Mouse (Mus musculus) urinary bladder, postnatal 14 days (tissue): Measurements from ENCODE around the gene Tcf7l2.
A peak's percentile ranks its signal among the peaks of the same experiment; 100 is the strongest.

Source experiments
- DNase-seq: peaks from one replicate; pipeline ENCODE4 v3.0.0; 2021; ENCODE audit warnings: low spot score

Gene Tcf7l2

DNA sequence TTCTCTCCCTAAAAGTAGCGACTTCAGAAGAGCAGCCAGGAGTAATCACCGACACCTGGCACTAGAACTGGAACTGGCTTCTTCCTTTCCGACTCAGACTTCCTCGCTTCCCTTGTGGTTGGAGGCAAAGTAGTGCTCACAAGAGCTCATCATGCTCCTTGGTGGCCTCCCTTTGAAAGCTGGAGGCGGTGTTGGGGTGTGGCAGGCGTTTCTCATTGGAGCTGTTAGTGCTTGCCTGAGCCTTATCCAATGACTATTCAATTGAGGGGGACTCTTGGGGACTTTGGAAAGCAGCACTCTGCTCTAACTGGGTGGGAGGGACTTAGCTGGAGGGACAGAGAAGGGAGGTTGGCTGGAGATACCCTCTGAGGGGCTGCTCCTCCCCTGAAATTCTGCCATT is 9.1 kb upstream of the Tcf7l2 start:
- DNase-seq: no peak

DNA sequence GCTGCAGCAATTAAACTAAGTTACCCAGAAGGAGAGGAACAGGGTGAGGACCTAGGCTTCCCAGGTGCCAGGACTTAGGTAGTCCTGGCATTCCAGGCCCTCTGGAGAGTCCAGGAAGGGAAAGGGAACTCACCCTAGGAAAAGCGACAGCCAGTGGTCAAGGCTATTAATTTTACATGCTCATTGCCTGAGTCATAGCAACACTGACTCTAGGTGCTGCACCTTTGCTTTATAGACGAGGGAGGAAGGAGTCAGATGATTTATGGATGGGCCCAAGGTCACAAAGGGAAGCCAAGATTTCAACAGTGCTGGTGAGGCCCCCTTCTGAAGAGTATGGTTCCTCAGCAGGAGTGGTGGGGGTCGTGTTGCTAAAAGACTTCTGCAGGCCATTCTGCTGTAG is 8.6 kb upstream of the Tcf7l2 start:
- DNase-seq: no peak

DNA sequence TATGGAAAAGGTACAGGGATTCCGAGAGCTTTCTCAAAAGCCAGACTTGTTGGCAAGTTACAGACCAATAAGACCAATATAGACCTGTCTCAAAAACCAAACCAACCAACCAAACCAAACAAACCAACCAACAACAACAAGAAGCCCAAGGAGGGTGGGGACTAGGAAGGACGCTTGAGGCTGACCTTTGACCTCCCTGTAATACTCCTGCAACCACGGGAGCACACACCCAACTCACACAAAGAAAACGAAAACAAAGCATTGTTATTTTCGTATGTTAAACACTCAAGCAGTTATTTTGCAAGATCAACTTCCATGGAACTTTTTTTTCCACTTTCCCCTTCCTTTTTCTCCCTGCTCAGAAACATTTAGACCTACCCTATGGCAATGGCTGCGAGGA is 5.6 kb upstream of the Tcf7l2 start:
- no peak for DNase-seq

DNA sequence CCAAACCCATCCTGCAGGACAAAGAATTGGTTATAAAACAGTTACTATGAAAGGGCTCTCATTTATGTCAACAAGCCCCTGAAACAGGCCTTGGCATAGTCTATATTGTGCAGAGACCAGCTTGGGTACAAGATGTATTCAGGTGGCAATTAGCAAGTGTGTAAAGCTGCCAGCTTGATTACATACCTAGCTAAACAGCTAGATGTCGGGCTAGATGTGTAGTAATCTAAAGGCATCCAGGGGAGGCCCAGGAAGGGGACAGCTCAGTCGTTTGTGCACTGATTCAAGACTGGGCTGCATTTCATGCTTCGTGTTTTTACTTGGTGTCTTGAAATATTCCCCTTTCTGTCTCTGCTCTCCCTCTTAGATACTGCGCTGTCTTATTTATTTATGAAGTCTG is 1.9 kb upstream of the Tcf7l2 start:
- no peak for DNase-seq

DNA sequence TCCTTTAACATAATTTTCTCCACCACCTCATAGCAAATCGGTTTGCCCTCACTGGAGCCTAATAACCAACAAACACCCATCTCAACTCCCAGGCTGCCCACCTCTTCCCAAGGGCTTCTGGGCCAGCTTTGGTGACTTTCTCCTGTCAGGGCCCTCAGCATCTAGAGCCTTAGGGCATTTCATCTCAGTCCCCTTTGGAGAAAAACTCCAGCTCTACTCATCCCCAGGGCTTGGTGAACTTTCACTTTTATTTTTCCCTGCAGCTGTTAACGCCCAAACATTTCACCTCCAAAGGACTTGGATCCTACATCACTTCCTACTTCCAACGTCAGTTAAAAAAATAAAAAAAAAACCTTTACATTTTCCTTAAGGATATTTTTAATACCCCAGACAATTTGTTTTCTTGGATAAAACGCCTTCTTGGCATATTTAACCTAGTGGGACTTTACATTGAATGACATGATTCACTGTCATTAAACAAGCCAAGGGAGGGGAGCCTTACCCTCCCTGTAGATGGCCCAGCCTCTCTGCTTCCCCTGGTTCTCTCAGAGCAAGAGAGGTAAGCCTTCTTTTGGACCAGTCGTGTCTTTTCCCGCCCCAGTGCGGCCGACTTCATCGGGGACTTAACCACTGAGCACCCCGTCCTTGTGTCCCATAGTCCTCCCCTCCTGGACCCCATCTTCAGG is 724 bp upstream of the Tcf7l2 start:
- no peak for DNase-seq

- peak; percentile 48 for DNase-seq
Measured at GRCm38 (mm10) chr19:55742386-55743000, 873 bp downstream of the Tcf7l2 start.

DNA sequence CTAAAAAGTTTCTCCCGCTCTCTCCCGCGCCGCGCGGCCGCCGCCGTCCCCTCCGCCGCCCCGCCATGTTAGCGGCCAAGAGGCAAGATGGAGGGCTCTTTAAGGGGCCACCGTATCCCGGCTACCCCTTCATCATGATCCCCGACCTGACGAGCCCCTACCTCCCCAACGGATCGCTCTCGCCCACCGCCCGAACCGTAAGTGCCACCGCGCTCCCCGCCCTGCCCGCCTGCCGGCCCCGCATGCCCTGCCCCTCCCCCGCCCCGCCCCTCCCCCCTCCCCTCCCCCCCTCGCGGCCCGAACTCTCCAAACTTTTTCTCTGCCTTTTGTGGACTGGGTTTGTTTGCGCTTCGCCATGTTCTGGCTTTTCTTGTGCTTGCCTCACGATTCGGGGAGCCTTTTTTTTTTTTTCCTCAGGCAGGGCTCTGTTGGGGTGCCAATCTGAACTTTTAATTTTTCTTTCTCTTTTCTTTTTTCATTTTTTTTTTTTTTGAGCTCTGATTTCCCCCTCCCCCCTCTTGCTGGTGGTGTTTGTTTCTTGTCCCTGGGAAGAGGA is 1.5 kb downstream of the Tcf7l2 start:
- DNase-seq: peak; percentile 53

GRCm38 (mm10) chr19:55743557-55744441 is 2.2 kb downstream of the Tcf7l2 start:
- DNase-seq: peak; percentile 76

DNA sequence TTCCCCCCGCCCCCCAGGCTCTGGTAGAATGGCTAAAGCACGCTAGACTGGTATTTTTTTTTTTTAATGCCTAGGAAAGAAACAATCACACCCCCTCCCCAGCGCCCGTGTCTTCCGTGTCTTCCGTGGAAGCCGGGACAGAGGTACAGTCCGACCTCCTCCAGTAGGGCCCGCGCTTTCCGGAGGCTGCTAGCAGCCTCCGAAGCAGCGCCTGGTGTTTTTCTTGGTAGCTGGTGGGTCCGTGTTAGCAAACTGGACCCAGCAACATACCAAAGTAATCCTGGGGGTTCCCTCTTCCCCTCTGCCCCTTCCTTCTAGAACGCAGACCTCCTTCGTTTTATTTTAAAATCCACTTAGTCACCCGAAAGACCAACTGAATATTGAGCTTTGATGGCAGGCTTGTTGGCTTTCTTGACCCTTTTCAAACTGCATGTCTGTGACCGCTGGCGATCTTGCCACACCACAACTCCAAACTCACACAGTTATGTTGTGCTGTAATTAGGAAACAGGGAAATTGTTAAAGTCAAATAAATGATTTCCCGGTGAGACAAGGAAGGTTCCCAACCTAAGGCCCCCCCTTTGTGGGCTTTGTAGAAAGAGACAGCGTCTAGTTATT is 3.1 kb downstream of the Tcf7l2 start:
- DNase-seq: peak; percentile 28

GRCm38 (mm10) chr19:55745192-55745578 is 3.6 kb downstream of the Tcf7l2 start:
- DNase-seq: no peak

DNA sequence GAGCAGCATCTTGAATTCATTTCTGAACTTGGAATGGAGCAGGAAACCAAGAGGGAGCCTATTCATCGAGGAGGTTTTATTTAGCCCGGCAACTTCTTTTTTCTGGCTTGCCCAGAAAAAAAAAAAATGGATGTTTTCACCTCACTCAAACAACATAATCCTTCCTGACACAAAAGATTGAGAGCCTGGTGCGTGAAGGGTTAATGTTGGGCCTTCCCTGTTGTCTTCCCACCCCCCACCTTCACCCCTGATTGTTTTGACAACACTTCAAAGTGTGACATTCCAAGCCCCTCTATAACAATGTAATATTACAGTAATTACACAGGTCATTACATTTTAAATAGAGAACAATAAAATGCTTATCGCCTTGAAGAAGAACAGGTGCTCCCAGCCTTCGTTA is 4.6 kb downstream of the Tcf7l2 start:
- DNase-seq: no peak

DNA sequence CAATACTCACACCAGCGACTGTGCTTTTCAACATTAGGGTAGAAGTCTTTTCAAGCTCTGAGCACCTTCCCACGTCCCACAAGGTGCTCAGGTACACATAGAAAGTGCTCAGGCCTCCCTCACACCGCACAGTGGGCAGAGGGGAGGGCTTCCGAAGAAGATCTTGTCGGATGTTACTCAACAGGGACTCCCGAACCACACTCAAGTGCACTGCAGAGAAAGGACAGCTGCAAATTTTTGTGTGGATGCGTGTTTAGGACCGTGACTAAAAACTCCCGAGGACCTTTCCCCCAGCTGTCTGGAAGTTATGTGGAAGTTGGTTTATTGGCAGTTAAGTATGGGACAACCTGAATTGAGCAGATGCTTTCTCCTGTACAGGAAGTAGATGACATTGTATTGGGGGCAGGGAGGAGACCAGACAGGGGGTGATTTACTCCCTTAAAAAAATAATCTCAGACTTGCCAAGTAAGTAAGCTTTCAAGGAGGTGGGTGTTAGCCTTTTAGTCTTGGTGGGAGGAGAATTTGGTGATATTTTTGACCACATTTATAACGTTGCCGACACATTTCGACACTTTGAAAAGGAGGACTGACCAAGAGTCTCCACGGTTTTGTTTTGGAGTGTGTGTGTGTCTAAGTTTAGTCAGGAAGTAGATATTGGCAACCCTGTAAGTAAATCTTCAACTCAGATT is 5.8 kb downstream of the Tcf7l2 start:
- DNase-seq: no peak

DNA sequence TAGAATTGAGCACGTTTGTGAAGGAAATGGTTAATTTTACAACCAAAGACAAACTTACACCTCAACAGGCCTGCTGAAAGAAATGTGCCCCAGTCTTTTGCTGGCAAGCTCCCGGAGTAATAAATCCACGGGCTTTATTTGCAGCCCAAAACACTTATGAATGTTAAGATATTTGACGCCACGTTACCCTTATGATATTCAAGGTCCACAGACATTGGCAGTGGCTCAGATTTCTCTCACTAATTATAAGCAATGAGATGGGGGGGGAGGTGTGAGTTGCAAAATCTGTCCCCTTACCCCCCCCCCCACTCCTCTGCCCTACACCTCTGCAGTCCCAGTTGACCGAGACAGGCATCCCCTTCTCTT is 6.3 kb downstream of the Tcf7l2 start:
- DNase-seq: no peak

- no peak for DNase-seq
Measured at GRCm38 (mm10) chr19:55748801-55749200, 7.2 kb downstream of the Tcf7l2 start.

- no peak for DNase-seq
Measured at GRCm38 (mm10) chr19:55749532-55749931, 7.9 kb downstream of the Tcf7l2 start.

DNA sequence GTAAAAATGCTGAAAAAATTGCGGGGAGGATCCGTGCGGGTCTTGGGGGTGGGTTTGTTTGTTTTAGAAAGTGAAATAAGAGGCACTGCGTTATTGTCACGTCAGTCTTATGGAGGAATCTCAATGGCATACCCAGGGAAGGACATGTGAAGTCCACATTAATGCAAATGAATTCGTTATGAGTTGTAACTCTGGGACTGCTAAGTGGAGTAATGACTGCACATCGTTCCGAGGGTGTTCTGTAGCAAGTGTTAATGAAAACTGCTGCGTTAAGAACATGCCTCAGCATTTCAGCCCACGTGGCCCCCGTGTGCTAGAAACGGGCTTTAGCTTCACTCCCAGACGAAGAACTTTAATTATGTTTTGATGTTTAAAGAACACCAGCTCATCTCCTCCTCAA is 8.4 kb downstream of the Tcf7l2 start:
- no peak for DNase-seq

GRCm38 (mm10) chr19:55750465-55750864 is 8.8 kb downstream of the Tcf7l2 start:
- no peak for DNase-seq

DNA sequence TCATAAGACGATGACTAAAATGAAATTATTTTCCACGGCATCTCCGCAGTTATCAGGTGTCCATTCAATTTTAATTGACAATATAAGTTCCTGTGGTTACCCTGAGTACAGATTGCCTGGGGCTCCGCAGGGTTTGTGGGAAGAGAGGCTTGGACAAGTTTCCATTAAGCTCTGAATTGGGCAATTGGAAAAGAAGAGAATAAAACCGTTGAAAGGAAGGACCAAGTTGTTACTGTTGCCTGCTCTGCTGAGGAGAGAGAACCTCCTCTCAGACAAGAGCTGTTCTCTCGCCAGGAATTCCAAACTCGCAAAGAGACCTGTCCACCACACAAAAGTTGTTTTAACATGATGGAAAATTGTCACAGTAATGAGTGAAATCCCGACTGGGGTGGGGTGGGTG is 11.2 kb downstream of the Tcf7l2 start:
- DNase-seq: no peak

DNA sequence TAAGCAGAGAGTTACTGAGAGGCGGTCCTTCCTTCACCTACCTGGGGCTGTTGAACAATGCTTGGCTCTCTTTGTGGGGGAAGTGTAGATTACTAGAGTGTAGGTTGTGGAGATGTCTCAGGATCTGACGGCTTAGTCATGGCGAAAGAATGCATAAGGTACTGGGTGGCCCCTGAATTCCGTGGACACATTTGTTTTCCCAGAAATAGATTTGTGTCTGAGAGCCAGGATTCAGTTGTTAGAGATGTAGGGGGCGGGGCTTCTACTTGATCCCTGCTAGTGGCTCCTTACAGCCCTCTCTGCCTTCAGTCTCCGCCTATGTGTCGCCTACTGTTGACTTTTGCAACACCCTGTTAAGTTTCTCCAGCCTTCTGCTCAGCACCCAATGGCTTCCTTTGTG is 12.7 kb downstream of the Tcf7l2 start:
- no peak for DNase-seq

DNA sequence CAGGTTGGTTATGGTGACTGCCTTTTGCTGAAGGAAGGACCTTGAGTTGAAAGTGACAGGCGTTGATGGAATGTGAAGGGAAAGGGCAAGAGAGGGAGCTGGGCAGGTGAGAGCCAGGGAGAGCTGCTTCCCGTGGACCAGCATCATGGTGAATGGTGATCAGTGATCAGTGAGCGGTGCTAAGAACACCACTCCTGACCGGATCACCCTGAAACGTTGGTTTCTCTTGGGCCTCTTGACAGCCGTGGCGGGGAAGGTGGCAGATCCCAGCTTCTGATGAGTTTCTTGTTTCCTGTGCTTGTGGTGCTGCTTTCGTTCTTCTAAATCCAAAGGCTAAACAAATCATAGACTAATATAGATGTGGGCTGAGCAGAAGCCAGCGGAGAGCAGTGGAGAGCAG is 13.8 kb downstream of the Tcf7l2 start:
- DNase-seq: no peak

- no peak for DNase-seq
Measured at GRCm38 (mm10) chr19:55756707-55757106, 15.1 kb downstream of the Tcf7l2 start.

DNA sequence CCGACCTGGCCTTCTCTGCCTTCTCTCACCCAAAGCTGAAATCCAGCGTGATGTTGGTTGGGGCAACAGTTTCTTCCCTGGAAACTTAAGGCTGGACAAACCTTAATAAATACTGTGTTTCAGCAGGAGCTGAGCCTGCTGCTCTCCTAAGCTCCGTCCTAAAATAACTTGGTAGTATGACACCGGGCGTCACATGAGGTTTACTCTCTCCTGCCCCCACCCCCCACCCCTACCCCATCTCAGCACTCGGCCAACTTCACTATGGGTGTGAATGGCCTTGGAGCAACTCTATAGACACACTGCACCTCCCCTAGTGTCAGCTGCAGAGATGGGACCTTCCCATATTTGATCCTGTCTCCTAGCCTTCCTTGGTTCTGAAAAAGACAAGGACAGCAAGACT is 15.8 kb downstream of the Tcf7l2 start:
- no peak for DNase-seq
